Mouse (Mus musculus): ENCODE results near the gene Dis3l.

Dis3l gene

GRCm38 (mm10) chr9:64341254-64341566 is at the start of gene Dis3l:
Gene Dis3l, minus strand, starts transcription at chr9:64341288.
- DNase-seq = no peak

GRCm38 (mm10) chr9:64389576-64390292 is 48.6 kb upstream of the Dis3l start:
- DNase-seq = peak in 1 of 2 experiments; percentile 31

- peak; percentile 91 for DNase-seq
Observed at GRCm38 (mm10) chr9:64386466-64387211, 45.6 kb upstream of the Dis3l start.

- peak; percentile 85 to 90 for DNase-seq
Observed at GRCm38 (mm10) chr9:64385511-64386465, 44.7 kb upstream of the Dis3l start, which contains the start of gene Megf11. Gene Megf11, plus strand, starts transcription at chr9:64385626.

- DNase-seq = peak in 1 of 2 experiments; percentile 44
Observed at GRCm38 (mm10) chr9:64383021-64383788, 42.1 kb upstream of the Dis3l start.

GRCm38 (mm10) chr9:64376380-64376779 is 35.3 kb upstream of the Dis3l start:
- DNase-seq = no peak

- no peak for DNase-seq
Observed at GRCm38 (mm10) chr9:64371305-64371819, 30.3 kb upstream of the Dis3l start.

GRCm38 (mm10) chr9:64369871-64370270 is 28.8 kb upstream of the Dis3l start:
- DNase-seq = no peak

GRCm38 (mm10) chr9:64361231-64361950 is 20.3 kb upstream of the Dis3l start:
- DNase-seq = no peak

- DNase-seq = no peak
Observed at GRCm38 (mm10) chr9:64355627-64356026, 14.5 kb upstream of the Dis3l start.

- DNase-seq = peak in 1 of 2 experiments; percentile 30
Observed at GRCm38 (mm10) chr9:64351191-64351590, 10.1 kb upstream of the Dis3l start.

GRCm38 (mm10) chr9:64349490-64349889 is 8.4 kb upstream of the Dis3l start:
- no peak for DNase-seq

GRCm38 (mm10) chr9:64347377-64347776 is 6.3 kb upstream of the Dis3l start:
- no peak for DNase-seq

- no peak for DNase-seq
Observed at GRCm38 (mm10) chr9:64345931-64346330, 4.8 kb upstream of the Dis3l start.

- DNase-seq = no peak
Observed at GRCm38 (mm10) chr9:64343656-64344055, 2.6 kb upstream of the Dis3l start.

GRCm38 (mm10) chr9:64341671-64342070 is 583 bp upstream of the Dis3l start:
- DNase-seq = no peak

- DNase-seq = peak; percentile 84 to 89
Observed at GRCm38 (mm10) chr9:64340351-64341253, 486 bp downstream of the Dis3l start.

- DNase-seq = peak in 1 of 2 experiments; percentile 18
Observed at GRCm38 (mm10) chr9:64339361-64339760, 1.7 kb downstream of the Dis3l start.

GRCm38 (mm10) chr9:64335825-64336224 is 5.3 kb downstream of the Dis3l start:
- DNase-seq = no peak

GRCm38 (mm10) chr9:64323976-64324375 is 17.1 kb downstream of the Dis3l start:
- DNase-seq = no peak
